Mouse (Mus musculus) embryonic fibroblast, embryonic 13.5 days (primary cell): ENCODE results near the gene Izumo1.

ENCODE experiments used
- CTCF ChIP-seq: IDR thresholded peaks from 2 replicates; pipeline ENCODE4 v1.5.1; 2011; ENCODE audit warnings: mild to moderate bottlenecking, control low read depth, low read length, moderate library complexity, borderline replicate concordance; ENCODE audit not compliant: insufficient read depth
- POLR2A ChIP-seq: IDR thresholded peaks from 2 replicates; pipeline ENCODE4 v1.6.1; 2011; ENCODE audit warnings: low read depth, mild to moderate bottlenecking, control low read depth, low read length, moderate library complexity

GRCm38 (mm10) chr7:45617042-45617695, 4.4 kb upstream of the Izumo1 start, which contains the start of gene Fut1:
- TF ChIP-seq POLR2A: no peak
- no peak for TF ChIP-seq CTCF
